Comparison of ENCODE assay signal across 12 mouse cellular contexts in the genomic region with DNA sequence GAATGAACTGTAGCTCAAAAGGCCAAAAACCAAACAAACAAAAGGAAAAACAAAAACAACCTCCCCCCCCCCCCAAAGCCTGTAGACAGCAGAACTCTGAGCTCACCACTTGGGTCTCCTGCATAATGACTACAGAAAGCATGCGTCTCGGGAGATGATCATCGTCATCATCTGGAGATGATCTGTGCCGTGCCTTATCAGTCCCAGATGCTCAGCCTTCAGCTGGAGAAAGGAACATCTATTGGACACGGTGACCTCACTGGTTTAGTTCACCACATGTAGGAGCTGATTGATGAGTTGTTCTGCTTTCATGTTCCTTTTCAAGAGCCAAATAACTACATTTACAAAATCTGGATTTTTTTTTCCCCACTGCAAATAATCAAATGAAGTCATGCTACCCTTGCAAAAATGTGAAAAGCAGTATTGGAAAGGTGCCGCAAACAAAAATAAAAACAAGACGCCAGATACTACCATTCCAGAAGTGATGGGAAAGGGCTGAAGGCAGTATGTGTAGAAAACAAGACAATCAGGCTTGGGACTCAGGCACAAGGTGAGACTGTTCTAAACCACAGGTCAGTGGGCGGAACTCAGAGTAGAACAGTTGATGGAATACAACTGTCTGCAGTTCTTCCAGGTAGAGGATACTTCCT. TPM values are rescaled to one million over a fixed set of nuclear protein-coding genes. Genes with fewer than 3 reads are reported as not detected.
DNase-seq lines count a peak whose midpoint lies in the region; ATAC-seq lines count a peak whose summit lies in the region.
"Had no signal": no experiment of that assay in that cellular context is flagged by ENCODE, and none has a peak within 500 bp of the region (broad histone marks: within the 10 kb centered on the region; RNA-seq: fewer than 3 reads in every experiment).

TSS of gene Rnase10 (plus strand) at position 600 of the 650 bp plus-strand sequence.

- H3K4me3 ChIP-seq in heart, embryonic 14.5 days (ENCODE audit: control insufficient read depth in 1 of 2, insufficient read depth in 1 of 2, low read depth in 1 of 2, low read length in 2 of 2), result no peak within 1 kb of the TSS
- no peak within 1 kb of the TSS for H3K4me3 ChIP-seq in lung, embryonic 15.5 days
- H3K4me3 ChIP-seq in embryonic facial prominence, embryonic 15.5 days (replicated peaks), result no peak within 1 kb of the TSS
- no peak within 1 kb of the TSS for H3K4me3 ChIP-seq in stomach, embryonic 14.5 days (ENCODE audit: low read depth, low read length)
- H3K4me3 ChIP-seq: limb, embryonic 12.5 days had no signal

- ATAC-seq in heart, embryonic 14.5 days (ENCODE audit: insufficient number of reproducible peaks, insufficient read depth, low FRiP score, low read depth), result no peak
- no peak for ATAC-seq in lung, embryonic 15.5 days (ENCODE audit: borderline replicate concordance, extremely low read depth, low FRiP score, low TSS enrichment)
- ATAC-seq in embryonic facial prominence, embryonic 15.5 days (ENCODE audit: insufficient number of reproducible peaks, low FRiP score, low TSS enrichment, low read depth), result peak; percentile 80
- ATAC-seq in stomach, embryonic 14.5 days (ENCODE audit: insufficient number of reproducible peaks, insufficient read depth, low FRiP score, low read depth), result no peak
- ATAC-seq: midbrain, embryonic 16.5 days had no signal

- peak within 1 kb of the TSS; percentile 95 for H3K27ac ChIP-seq in heart, embryonic 14.5 days (replicated peaks in 1 of 2; ENCODE audit: control insufficient read depth in 1 of 2, insufficient read depth in 1 of 2, low read depth in 2 of 2, low read length in 2 of 2)
- peak within 1 kb of the TSS; percentile 94 for H3K27ac ChIP-seq in lung, embryonic 15.5 days
- peak within 1 kb of the TSS; percentile 96 for H3K27ac ChIP-seq in embryonic facial prominence, embryonic 15.5 days (replicated peaks)
- peak within 1 kb of the TSS; percentile 77 for H3K27ac ChIP-seq in stomach, embryonic 14.5 days (ENCODE audit: low read length)
- H3K27ac ChIP-seq: limb, embryonic 12.5 days had no signal

- H3K4me1 ChIP-seq in heart, embryonic 14.5 days (ENCODE audit: control insufficient read depth in 2 of 2, insufficient read depth in 2 of 2, low read length in 2 of 2), result peaks cover 16 to 17% of the 10 kb centered on the region in 2 experiments
- peaks cover 12% of the 10 kb centered on the region for H3K4me1 ChIP-seq in lung, embryonic 15.5 days
- H3K4me1 ChIP-seq in embryonic facial prominence, embryonic 15.5 days, result peaks cover 28% of the 10 kb centered on the region
- no peaks in the 10 kb centered on the region for H3K4me1 ChIP-seq in stomach, embryonic 14.5 days (ENCODE audit: control insufficient read depth, insufficient read depth, low read length)
- H3K4me1 ChIP-seq: limb, embryonic 12.5 days had no signal

- no peak for DNase-seq in heart, adult 8-10 months (ENCODE audit: low spot score)
- no peak for DNase-seq in lung, postnatal 4 days
- no peak for DNase-seq in urinary bladder, postnatal 14 days (ENCODE audit: low spot score)
- DNase-seq in adrenal gland, postnatal 36 days, result no peak

- no peaks in the 10 kb centered on the region for H3K27me3 ChIP-seq in heart, embryonic 14.5 days (ENCODE audit: control insufficient read depth, insufficient read depth, low read length)
- H3K27me3 ChIP-seq in lung, embryonic 15.5 days, result no peaks in the 10 kb centered on the region
- H3K27me3 ChIP-seq in embryonic facial prominence, embryonic 15.5 days, result no peaks in the 10 kb centered on the region
- no peaks in the 10 kb centered on the region for H3K27me3 ChIP-seq in stomach, embryonic 14.5 days (ENCODE audit: control insufficient read depth, insufficient read depth, low read length)
- H3K27me3 ChIP-seq: CH12.LX; limb, embryonic 12.5 days had no signal

- H3K4me2 ChIP-seq in heart, embryonic 14.5 days (ENCODE audit: low read length), result peak within 1 kb of the TSS; percentile 33
- no peak within 1 kb of the TSS; the same call in 1 of the 2 replicates for H3K4me2 ChIP-seq in lung, embryonic 15.5 days
- H3K4me2 ChIP-seq in embryonic facial prominence, embryonic 15.5 days (replicated peaks), result no peak within 1 kb of the TSS; the same call in 1 of the 2 replicates
- H3K4me2 ChIP-seq in stomach, embryonic 14.5 days (replicated peaks; ENCODE audit: low read depth, low read length), result no peak within 1 kb of the TSS
- H3K4me2 ChIP-seq: limb, embryonic 12.5 days had no signal

- 0 out of 2 replicates have a peak, but pooled peaks cover 3% of the 10 kb centered on the region for H3K9me3 ChIP-seq in heart, embryonic 14.5 days (ENCODE audit: control insufficient read depth, low read length)
- H3K9me3 ChIP-seq in lung, embryonic 15.5 days, result no peaks in the 10 kb centered on the region
- H3K9me3 ChIP-seq in embryonic facial prominence, embryonic 15.5 days (replicated peaks), result no peaks in the 10 kb centered on the region
- no peaks in the 10 kb centered on the region for H3K9me3 ChIP-seq in stomach, embryonic 14.5 days (ENCODE audit: control insufficient read depth, low read depth, low read length)

- H3K9ac ChIP-seq in heart, embryonic 14.5 days (ENCODE audit: low read length), result peak within 1 kb of the TSS; percentile 57
- no peak within 1 kb of the TSS for H3K9ac ChIP-seq in lung, embryonic 15.5 days
- no peak within 1 kb of the TSS for H3K9ac ChIP-seq in embryonic facial prominence, embryonic 15.5 days
- no peak within 1 kb of the TSS for H3K9ac ChIP-seq in stomach, embryonic 14.5 days (replicated peaks; ENCODE audit: low read depth, low read length)
- H3K9ac ChIP-seq: limb, embryonic 12.5 days had no signal

- WGBS in heart, embryonic 14.5 days, result 74% methylated on average over 8 of the region's 8 CpGs
- 62% methylated on average over 8 of the region's 8 CpGs for WGBS in lung, embryonic 15.5 days
- 44% methylated on average over 8 of the region's 8 CpGs for WGBS in embryonic facial prominence, embryonic 15.5 days
- WGBS in stomach, embryonic 14.5 days, result 82% methylated on average over 8 of the region's 8 CpGs

- H3K36me3 ChIP-seq in heart, embryonic 14.5 days (ENCODE audit: control insufficient read depth, insufficient read depth, low read length), result no peaks in the 10 kb centered on the region
- no peaks in the 10 kb centered on the region for H3K36me3 ChIP-seq in lung, embryonic 15.5 days
- no peaks in the 10 kb centered on the region for H3K36me3 ChIP-seq in embryonic facial prominence, embryonic 15.5 days
- no peaks in the 10 kb centered on the region for H3K36me3 ChIP-seq in stomach, embryonic 14.5 days (ENCODE audit: control insufficient read depth, insufficient read depth, low read length)
- H3K36me3 ChIP-seq: limb, embryonic 12.5 days had no signal

RNA-seq across cellular contexts. Expression of gene Rnase10, which starts in this region (rescaled TPM):
- 0.32 and 0.57 TPM in 2 replicates for polyA plus RNA-seq in heart, embryonic 14.5 days (2014; fragmentation: Nextera tagmentation; extraction: Ambion mirVana)
- total RNA-seq in heart, adult 8-10 months (2022), result under 1 TPM in 3 of 4 experiments, not detected in 1; 0.25 to 0.37 (median 0.27) TPM
- 0.25 and 0.28 TPM in 2 replicates for polyA plus RNA-seq in lung, embryonic 15.5 days (2015; fragmentation: Nextera tagmentation; extraction: Ambion mirVana)
- polyA plus RNA-seq in embryonic facial prominence, embryonic 15.5 days (2015; fragmentation: Nextera tagmentation; extraction: Ambion mirVana), result 0.52 and 0.54 TPM in 2 replicates
- polyA plus RNA-seq in stomach, embryonic 14.5 days (2014; fragmentation: Nextera tagmentation; extraction: Ambion mirVana), result 0.22 TPM in 1 of 2 replicates, not detected in the other
- under 1 TPM; 0.23 to 0.26 TPM for total RNA-seq in adrenal gland, postnatal 36 days (2021)
- total RNA-seq: CH12.LX; hematopoietic stem cell, adult 5-6 weeks had no signal
- polyA plus RNA-seq: limb, embryonic 12.5 days; midbrain, embryonic 16.5 days had no signal

Comparison
In these comparisons a context has a peak if more than half of its experiments do, and no peak if none do; other contexts are left out.
1. Peak in ATAC-seq and H3K27ac ChIP-seq in embryonic facial prominence, embryonic 15.5 days; RNA of the gene not detected or under 1 TPM.